Mouse (Mus musculus) MEL (cell line): ENCODE data around the gene Nlk.

Experiments
- CHD1 ChIP-seq: IDR thresholded peaks from 2 replicates; pipeline ENCODE4 v1.6.1; 2012; ENCODE audit warnings: low read depth, mild to moderate bottlenecking, inconsistent platforms, low read length, improper control_type of control experiment
- CTCF ChIP-seq, 3 experiments: IDR thresholded peaks in 2 of 3; conservative IDR thresholded peaks in 1 of 3; 2 replicates each; pipeline ENCODE4 v1.5.1; 2011 to 2012; ENCODE audit warnings: low read length in 3 of 3, low read depth in 2 of 3, mild to moderate bottlenecking in 2 of 3, improper control_type of control experiment in 1 of 3, inconsistent platforms in 1 of 3, mixed read lengths in 1 of 3, moderate library complexity in 1 of 3; ENCODE audit not compliant: control insufficient read depth in 1 of 3, insufficient read depth in 1 of 3, poor library complexity in 1 of 3, severe bottlenecking in 1 of 3
- ETS1 ChIP-seq: IDR thresholded peaks from 2 replicates; pipeline ENCODE4 v1.6.1; 2012; ENCODE audit warnings: low read depth, mild to moderate bottlenecking, inconsistent platforms, low read length, improper control_type of control experiment, moderate library complexity
- GATA1 ChIP-seq: IDR thresholded peaks from 2 replicates; pipeline ENCODE4 v1.6.1; 2011; ENCODE audit warnings: low read depth, low read length, improper control_type of control experiment
- MAZ ChIP-seq: IDR thresholded peaks from 2 replicates; pipeline ENCODE4 v1.6.1; 2012; ENCODE audit warnings: low read depth, mild to moderate bottlenecking, inconsistent platforms, low read length, improper control_type of control experiment
- POLR2A ChIP-seq, 2 experiments: IDR thresholded peaks; 2 replicates each; pipeline ENCODE4 v1.6.1; 2011 to 2012; ENCODE audit warnings: low read length in 2 of 2, mild to moderate bottlenecking in 2 of 2, control low read depth in 1 of 2, improper control_type of control experiment in 1 of 2, low read depth in 1 of 2, moderate library complexity in 1 of 2; ENCODE audit not compliant: control insufficient read depth in 1 of 2, insufficient read depth in 1 of 2, poor library complexity in 1 of 2
- TCF12 ChIP-seq: IDR thresholded peaks from 2 replicates; pipeline ENCODE4 v1.6.1; 2014; ENCODE audit warnings: low read depth, mild to moderate bottlenecking, inconsistent platforms, low read length, improper control_type of control experiment, moderate library complexity
- ZNF384 ChIP-seq: IDR thresholded peaks from 2 replicates; pipeline ENCODE4 v1.6.1; 2012; ENCODE audit warnings: low read depth, mild to moderate bottlenecking, inconsistent platforms, low read length, improper control_type of control experiment

DNA sequence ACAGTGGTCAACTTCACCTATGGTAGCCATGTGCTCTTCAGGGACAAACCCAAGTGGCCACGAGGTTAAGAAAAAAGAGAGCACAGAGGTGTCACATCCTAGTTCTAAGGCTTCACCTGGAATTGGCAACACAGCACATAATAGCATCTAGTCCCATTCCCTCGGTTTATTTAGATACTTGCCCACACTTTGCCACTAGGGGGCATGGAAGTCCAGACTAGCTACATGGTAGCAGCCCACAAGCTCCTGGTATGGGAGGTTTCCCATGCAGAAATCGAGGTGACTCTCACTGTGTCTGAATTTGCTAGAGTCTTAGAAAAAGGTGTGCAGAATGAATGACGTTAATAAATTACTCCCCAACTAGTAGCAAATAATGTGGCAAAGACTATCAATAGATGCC is 136.7 kb downstream of the Nlk start:
- peak; percentile 86 to 98 (median 93) for TF ChIP-seq CTCF (IDR thresholded peaks at IDR 0.05 in 2 of 3, conservative IDR thresholded peaks at IDR 0.05 in 1 of 3; ENCODE audit: control insufficient read depth in 1 of 3, insufficient read depth in 1 of 3, low read depth in 2 of 3, low read length in 3 of 3, poor library complexity in 1 of 3, severe bottlenecking in 1 of 3)
- TF ChIP-seq GATA1: no peak
- TF ChIP-seq ETS1: no peak
- no peak for TF ChIP-seq ZNF384
- TF ChIP-seq TCF12: no peak
- no peak for TF ChIP-seq MAZ
- TF ChIP-seq CHD1: no peak
- TF ChIP-seq POLR2A (IDR thresholded peaks at IDR 0.05; ENCODE audit: control insufficient read depth in 1 of 2, insufficient read depth in 1 of 2, low read depth in 1 of 2, low read length in 2 of 2, poor library complexity in 1 of 2): no peak
